Mouse (Mus musculus): ENCODE results near the gene Ice2. TPM values are rescaled to one million over a fixed set of nuclear protein-coding genes. Genes with fewer than 3 reads are reported as not detected.
A peak's percentile ranks its signal among the peaks of the same experiment; 100 is the strongest.

Gene Ice2
- polyA plus RNA-seq (2015; fragmentation: Nextera tagmentation; extraction: Ambion mirVana) = 4.3 and 4.8 TPM in 2 replicates

DNA sequence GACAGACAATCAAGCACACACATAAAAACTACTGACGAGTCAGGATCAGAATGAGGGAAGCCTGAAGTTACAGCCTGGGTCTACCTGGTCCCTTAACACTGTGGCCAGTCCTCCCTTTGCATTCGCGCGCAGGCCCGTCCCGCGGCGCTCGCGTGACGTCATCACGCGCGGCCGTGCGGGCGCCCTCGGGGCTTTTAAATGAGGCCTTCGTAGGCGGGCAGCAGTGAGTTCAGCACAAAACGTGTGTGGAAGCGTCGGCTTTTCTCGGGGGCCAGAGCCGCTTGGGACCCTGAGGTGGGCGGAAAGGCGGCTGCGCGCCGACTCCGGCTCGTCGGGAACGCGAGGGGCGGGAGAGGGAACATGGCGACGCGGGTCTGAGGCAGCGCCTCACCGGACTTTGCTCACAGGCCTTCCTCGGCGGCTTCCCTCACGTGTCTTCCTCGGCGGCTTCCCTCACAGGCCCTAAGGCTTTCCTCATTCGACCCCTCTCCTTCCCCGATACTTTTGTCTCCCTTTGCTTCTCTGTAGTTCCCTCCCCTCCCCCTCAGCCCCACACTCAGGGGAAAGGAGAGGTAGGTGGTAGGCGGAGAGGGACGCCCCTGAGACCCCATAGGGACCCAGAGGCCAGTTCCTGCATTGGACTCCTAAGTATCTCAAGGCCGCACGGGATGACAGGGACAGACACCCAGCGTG is at the start of gene Ice2:
TSS of gene Ice2 (plus strand) at position 147 of the 693 bp plus-strand sequence.
- peaks cover 4% of the 10 kb centered on the region; the same call in 1 of the 2 replicates for H3K4me1 ChIP-seq (replicated peaks; ENCODE audit: control insufficient read depth, insufficient read depth)
- H3K27ac ChIP-seq (replicated peaks) = peak within 1 kb of the TSS; percentile 94
- peak; percentile 83 for DNase-seq (ENCODE audit: low spot score)
- no peaks in the 10 kb centered on the region for H3K36me3 ChIP-seq (ENCODE audit: control insufficient read depth, insufficient read depth, low read length)
- H3K9me3 ChIP-seq (ENCODE audit: control insufficient read depth, low read length) = no peaks in the 10 kb centered on the region
- TF ChIP-seq CTCF (IDR thresholded peaks at IDR 0.05; ENCODE audit: low read depth) = 0 out of 2 replicates have a peak, but pooled peaks have one; percentile 3
- TF ChIP-seq EP300 (optimal IDR thresholded peaks at IDR 0.05) = no peak
- H3K4me3 ChIP-seq (ENCODE audit: low read depth, low read length) = peak within 1 kb of the TSS; percentile 90
- peak; percentile 90 for ATAC-seq (ENCODE audit: low FRiP score, low TSS enrichment)
- H3K27me3 ChIP-seq (ENCODE audit: control insufficient read depth, insufficient read depth, low read length) = no peaks in the 10 kb centered on the region
- WGBS = under 1% methylated on average over 51 of the region's 53 CpGs
- peak within 1 kb of the TSS; percentile 96 for H3K4me2 ChIP-seq (replicated peaks; ENCODE audit: low read depth)
- H3K9ac ChIP-seq (ENCODE audit: low read length) = peak within 1 kb of the TSS; percentile 97

DNA sequence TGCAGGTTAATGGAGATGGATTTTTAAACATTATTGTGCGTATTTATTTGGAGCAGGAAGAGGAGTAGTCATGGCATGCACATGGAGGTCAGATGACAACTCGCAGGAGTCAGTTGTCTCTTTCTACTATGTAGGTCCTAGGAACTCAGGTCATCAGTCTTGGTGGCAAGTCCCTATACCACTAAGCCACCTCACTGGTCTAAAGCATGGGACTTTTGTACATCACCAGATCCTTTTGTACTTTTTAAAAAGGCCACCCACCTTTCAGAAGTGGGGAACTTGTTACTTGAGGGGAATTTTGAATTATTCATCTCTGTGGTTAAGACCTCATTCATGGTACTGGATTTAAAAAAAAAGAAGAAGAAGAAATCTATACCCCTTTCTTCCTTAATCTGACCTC is 48.2 kb upstream of the Ice2 start:
- ATAC-seq (ENCODE audit: low FRiP score, low TSS enrichment) (no peak), DNase-seq (ENCODE audit: low spot score) (no peak)
- TF ChIP-seq EP300 (optimal IDR thresholded peaks at IDR 0.05) = no peak
- no peak for TF ChIP-seq CTCF (IDR thresholded peaks at IDR 0.05; ENCODE audit: low read depth)
- Histone ChIP-seq H3K4me1 (replicated peaks; ENCODE audit: control insufficient read depth, insufficient read depth) (no peaks in the 10 kb centered on the region), H3K27me3 (ENCODE audit: control insufficient read depth, insufficient read depth, low read length) (no peaks in the 10 kb centered on the region), H3K27ac (replicated peaks) (no peak overlapping the region), H3K9ac (ENCODE audit: low read length) (no peak overlapping the region), H3K4me3 (ENCODE audit: low read depth, low read length) (no peak overlapping the region), H3K9me3 (ENCODE audit: control insufficient read depth, low read length) (no peaks in the 10 kb centered on the region), H3K36me3 (ENCODE audit: control insufficient read depth, insufficient read depth, low read length) (no peaks in the 10 kb centered on the region), H3K4me2 (replicated peaks; ENCODE audit: low read depth) (no peak overlapping the region)
- WGBS = 83% methylated on average over 2 of the region's 2 CpGs

GRCm38 (mm10) chr9:69354228-69354627 is 43.5 kb upstream of the Ice2 start:
- DNase-seq (ENCODE audit: low spot score) (no peak), ATAC-seq (ENCODE audit: low FRiP score, low TSS enrichment) (no peak)
- 76% methylated on average over 6 of the region's 6 CpGs for WGBS
- Histone ChIP-seq H3K4me3 (ENCODE audit: low read depth, low read length) (no peak overlapping the region), H3K27me3 (ENCODE audit: control insufficient read depth, insufficient read depth, low read length) (no peaks in the 10 kb centered on the region), H3K4me1 (replicated peaks; ENCODE audit: control insufficient read depth, insufficient read depth) (no peaks in the 10 kb centered on the region), H3K36me3 (ENCODE audit: control insufficient read depth, insufficient read depth, low read length) (no peaks in the 10 kb centered on the region), H3K27ac (replicated peaks) (no peak overlapping the region), H3K9ac (ENCODE audit: low read length) (no peak overlapping the region), H3K4me2 (replicated peaks; ENCODE audit: low read depth) (no peak overlapping the region), H3K9me3 (ENCODE audit: control insufficient read depth, low read length) (no peaks in the 10 kb centered on the region)
- TF ChIP-seq EP300 (optimal IDR thresholded peaks at IDR 0.05) (no peak), CTCF (IDR thresholded peaks at IDR 0.05; ENCODE audit: low read depth) (no peak)

DNA sequence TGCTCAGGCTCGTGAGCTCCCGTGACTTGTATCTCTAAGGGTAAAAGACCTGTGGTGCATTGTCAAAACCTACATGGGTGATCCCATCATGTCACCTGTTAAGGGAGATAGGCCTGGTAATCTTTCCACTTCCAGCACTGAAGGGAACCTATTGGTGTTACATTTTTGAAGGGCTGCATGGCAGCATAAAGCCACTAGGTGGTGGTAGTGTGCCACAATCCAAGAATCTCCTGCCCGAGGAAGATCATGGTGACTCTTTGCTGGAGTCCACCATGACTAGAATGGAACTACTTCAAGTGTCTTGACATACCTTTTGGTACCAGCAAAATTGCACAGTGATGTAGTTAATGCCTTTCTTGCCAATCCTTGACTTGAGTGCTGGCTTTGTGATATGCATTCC is 39.9 kb upstream of the Ice2 start:
- DNase-seq (ENCODE audit: low spot score) = peak; percentile 53

GRCm38 (mm10) chr9:69358797-69359196 is 38.9 kb upstream of the Ice2 start:
- DNase-seq (ENCODE audit: low spot score) (no peak), ATAC-seq (ENCODE audit: low FRiP score, low TSS enrichment) (no peak)
- Histone ChIP-seq H3K4me1 (replicated peaks; ENCODE audit: control insufficient read depth, insufficient read depth) (no peaks in the 10 kb centered on the region), H3K9ac (ENCODE audit: low read length) (no peak overlapping the region), H3K27me3 (ENCODE audit: control insufficient read depth, insufficient read depth, low read length) (no peaks in the 10 kb centered on the region), H3K4me2 (replicated peaks; ENCODE audit: low read depth) (no peak overlapping the region), H3K36me3 (ENCODE audit: control insufficient read depth, insufficient read depth, low read length) (no peaks in the 10 kb centered on the region), H3K27ac (replicated peaks) (no peak overlapping the region), H3K9me3 (ENCODE audit: control insufficient read depth, low read length) (no peaks in the 10 kb centered on the region), H3K4me3 (ENCODE audit: low read depth, low read length) (no peak overlapping the region)
- WGBS = 70% methylated on average over 6 of the region's 6 CpGs
- TF ChIP-seq EP300 (optimal IDR thresholded peaks at IDR 0.05) = no peak
- TF ChIP-seq CTCF (IDR thresholded peaks at IDR 0.05; ENCODE audit: low read depth) = no peak

More for the DNA sequence above, 39.9 kb upstream of the Ice2 start:
- ATAC-seq (ENCODE audit: low FRiP score, low TSS enrichment) = no peak; the same call in 1 of the 2 replicates
- Histone ChIP-seq H3K36me3 (ENCODE audit: control insufficient read depth, insufficient read depth, low read length) (no peaks in the 10 kb centered on the region), H3K27me3 (ENCODE audit: control insufficient read depth, insufficient read depth, low read length) (no peaks in the 10 kb centered on the region), H3K9ac (ENCODE audit: low read length) (no peak overlapping the region), H3K9me3 (ENCODE audit: control insufficient read depth, low read length) (no peaks in the 10 kb centered on the region), H3K27ac (replicated peaks) (no peak overlapping the region), H3K4me3 (ENCODE audit: low read depth, low read length) (no peak overlapping the region), H3K4me2 (replicated peaks; ENCODE audit: low read depth) (no peak overlapping the region), H3K4me1 (replicated peaks; ENCODE audit: control insufficient read depth, insufficient read depth) (no peaks in the 10 kb centered on the region)
- no peak for TF ChIP-seq EP300 (optimal IDR thresholded peaks at IDR 0.05)
- peak; percentile 95 for TF ChIP-seq CTCF (IDR thresholded peaks at IDR 0.05; ENCODE audit: low read depth)
- 27% methylated on average over 3 of the region's 3 CpGs for WGBS

DNA sequence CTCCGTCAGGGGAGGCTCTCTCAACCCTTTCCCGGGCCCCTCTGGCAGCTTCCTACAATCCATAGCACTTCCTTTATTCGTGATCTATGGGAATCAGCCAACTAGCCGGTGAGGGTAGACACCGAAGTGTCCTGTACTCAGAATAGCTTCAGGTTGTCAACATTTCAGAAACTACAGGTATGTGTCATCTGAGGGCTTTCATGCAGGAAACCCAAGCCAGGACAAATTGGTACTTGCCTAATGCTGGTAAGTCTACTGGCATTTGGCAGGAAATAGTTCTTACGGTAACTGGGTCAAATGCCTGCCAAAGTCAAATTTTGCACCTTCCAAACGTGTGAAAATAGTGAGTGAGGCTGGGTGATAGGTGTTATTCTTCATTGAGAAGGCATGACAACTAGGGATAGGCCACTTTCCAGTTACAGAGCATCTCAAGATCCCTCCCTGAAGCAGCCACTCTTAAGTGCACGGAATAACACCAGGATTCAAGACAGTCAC is 35.7 kb upstream of the Ice2 start:
- H3K4me1 ChIP-seq (replicated peaks; ENCODE audit: control insufficient read depth, insufficient read depth) = no peaks in the 10 kb centered on the region
- H3K4me3 ChIP-seq (ENCODE audit: low read depth, low read length) = no peak overlapping the region
- 79% methylated on average over 8 of the region's 8 CpGs for WGBS

More for the DNA sequence above, 35.7 kb upstream of the Ice2 start:
- no peak overlapping the region for H3K4me2 ChIP-seq (replicated peaks; ENCODE audit: low read depth)
- TF ChIP-seq EP300 (optimal IDR thresholded peaks at IDR 0.05) (no peak), CTCF (IDR thresholded peaks at IDR 0.05; ENCODE audit: low read depth) (no peak)
- no peak overlapping the region for H3K27ac ChIP-seq (replicated peaks)
- DNase-seq (ENCODE audit: low spot score) = no peak
- H3K36me3 ChIP-seq (ENCODE audit: control insufficient read depth, insufficient read depth, low read length) = no peaks in the 10 kb centered on the region
- H3K9ac ChIP-seq (ENCODE audit: low read length) = no peak overlapping the region
- ATAC-seq (ENCODE audit: low FRiP score, low TSS enrichment) = no peak
- no peaks in the 10 kb centered on the region for H3K27me3 ChIP-seq (ENCODE audit: control insufficient read depth, insufficient read depth, low read length)
- no peaks in the 10 kb centered on the region for H3K9me3 ChIP-seq (ENCODE audit: control insufficient read depth, low read length)
